Mouse (Mus musculus) gastrocnemius, adult 2 months (tissue): ENCODE data around the gene Stxbp1. TPM values are rescaled to one million over a fixed set of nuclear protein-coding genes. Genes with fewer than 3 reads are reported as not detected.
A peak's percentile ranks its signal among the peaks of the same experiment; 100 is the strongest.

Experiments
- DNase-seq: peaks from one replicate; pipeline ENCODE4 v3.0.0; 2022
- H3K27ac ChIP-seq: fragments of 200-600 bp; 2 replicates; pipeline ENCODE4 v1.8.1; 2022; ENCODE audit warnings: mild to moderate bottlenecking
- H3K4me3 ChIP-seq: fragments of 200-600 bp; 2 replicates; pipeline ENCODE4 v1.8.1; 2022; ENCODE audit warnings: mild to moderate bottlenecking, moderate library complexity
- CTCF ChIP-seq: fragments of 200-600 bp; IDR thresholded peaks from 2 replicates; pipeline ENCODE4 v1.8.1; 2022; ENCODE audit warnings: antibody characterized with exemption, mild to moderate bottlenecking, moderate library complexity
- intact Hi-C: fragments of 180-260 bp; cut with DNase I; formaldehyde crosslinking; loops from one replicate; pipeline ENCODE4 v1.15.1; 2025
- total RNA-seq, 2 experiments: library from RNA; stranded (reverse); gene quantifications; 2 replicates each; pipeline ENCODE4 v1.2.3; 2021

Stxbp1 gene
- total RNA-seq, 2 experiments from 2014 or later = 2.0 to 3.9 TPM

GRCm38 (mm10) chr2:32879593-32879992 is 32.5 kb upstream of the Stxbp1 start:
- intact Hi-C loops = no loop called here
- TF ChIP-seq CTCF = no peak
- Histone ChIP-seq H3K27ac (peak overlapping the region; percentile 89), H3K4me3 (peak overlapping the region; percentile 1; the same call in 1 of the 2 replicates)
- DNase-seq = no peak

GRCm38 (mm10) chr2:32878396-32878795 is 31.4 kb upstream of the Stxbp1 start:
- peak overlapping the region; percentile 89 for H3K27ac ChIP-seq
- no peak for DNase-seq
- TF ChIP-seq CTCF = no peak
- H3K4me3 ChIP-seq = peak overlapping the region; percentile 91
- intact Hi-C loops = no loop called here

- intact Hi-C loops = no loop called here
- DNase-seq = no peak
- Histone ChIP-seq H3K4me3 (peak overlapping the region; percentile 91), H3K27ac (peak overlapping the region; percentile 89)
- TF ChIP-seq CTCF = no peak
These were observed 30.8 kb upstream of the Stxbp1 start for GRCm38 (mm10) chr2:32877761-32878393.

GRCm38 (mm10) chr2:32877303-32877702 is 30.3 kb upstream of the Stxbp1 start:
- DNase-seq = no peak
- no peak for TF ChIP-seq CTCF
- Histone ChIP-seq H3K27ac (peak overlapping the region; percentile 89), H3K4me3 (peak overlapping the region; percentile 91)
- intact Hi-C loops = no loop called here

- intact Hi-C loops = no loop called here
- no peak for TF ChIP-seq CTCF
- DNase-seq = no peak
- peak overlapping the region; percentile 89 for H3K27ac ChIP-seq
- peak overlapping the region; percentile 91 for H3K4me3 ChIP-seq
These were observed 29.7 kb upstream of the Stxbp1 start for GRCm38 (mm10) chr2:32876490-32877302.

GRCm38 (mm10) chr2:32875675-32876489 is 28.8 kb upstream of the Stxbp1 start, which contains the start of gene Fam129b:
Gene Fam129b (plus strand): TSS chr2:32876114.
- intact Hi-C loops = no loop called here
- peak; percentile 90 for DNase-seq

GRCm38 (mm10) chr2:32874951-32875674 is 28.1 kb upstream of the Stxbp1 start:
- DNase-seq = no peak
- intact Hi-C loops = no loop called here
- no peak for TF ChIP-seq CTCF
- Histone ChIP-seq H3K4me3 (peak overlapping the region; percentile 91), H3K27ac (peak overlapping the region; percentile 89)

More at GRCm38 (mm10) chr2:32875675-32876489, 28.8 kb upstream of the Stxbp1 start, which contains the start of gene Fam129b:
- TF ChIP-seq CTCF = no peak
- peak within 1 kb of the TSS; percentile 89 for H3K27ac ChIP-seq
- peak within 1 kb of the TSS; percentile 91 for H3K4me3 ChIP-seq

- no peak for TF ChIP-seq CTCF
- Histone ChIP-seq H3K27ac (peak overlapping the region; percentile 35), H3K4me3 (no peak overlapping the region)
- DNase-seq = no peak
- intact Hi-C loops = no loop called here
These were observed 27.0 kb upstream of the Stxbp1 start for GRCm38 (mm10) chr2:32874070-32874469.

GRCm38 (mm10) chr2:32870275-32871100 is 23.4 kb upstream of the Stxbp1 start:
- no peak overlapping the region for H3K27ac ChIP-seq
- intact Hi-C loops = no loop called here
- DNase-seq = no peak
- no peak overlapping the region for H3K4me3 ChIP-seq
- no peak for TF ChIP-seq CTCF

- no peak for TF ChIP-seq CTCF
- Histone ChIP-seq H3K27ac (no peak overlapping the region), H3K4me3 (no peak overlapping the region)
- DNase-seq = no peak
- intact Hi-C loops = no loop called here
These were observed 22.8 kb upstream of the Stxbp1 start for GRCm38 (mm10) chr2:32869721-32870274.

GRCm38 (mm10) chr2:32867354-32867753 is 20.3 kb upstream of the Stxbp1 start:
- TF ChIP-seq CTCF = no peak
- no peak for DNase-seq
- intact Hi-C loops = no loop called here
- Histone ChIP-seq H3K27ac (no peak overlapping the region), H3K4me3 (no peak overlapping the region)
